Mouse (Mus musculus) left cerebral cortex, adult 2 months (tissue): ENCODE results near the gene Dyrk4. TPM values are rescaled to one million over a fixed set of nuclear protein-coding genes. Genes with fewer than 3 reads are reported as not detected.

Source experiments
- DNase-seq, 2 experiments: peaks; one replicate each; pipeline ENCODE4 v3.0.0; 2021 to 2022; ENCODE audit warnings: low spot score in 2 of 2, mixed read lengths in 1 of 2; ENCODE audit errors: extremely low spot score in 1 of 2
- H3K27ac ChIP-seq: fragments of 200-600 bp; 2 replicates; pipeline ENCODE4 v1.8.1; 2022
- H3K4me3 ChIP-seq: fragments of 200-600 bp; 2 replicates; pipeline ENCODE4 v1.8.1; 2022
- CTCF ChIP-seq: fragments of 200-600 bp; IDR thresholded peaks from 2 replicates; pipeline ENCODE4 v1.8.1; 2022; ENCODE audit warnings: antibody characterized with exemption, mild to moderate bottlenecking, moderate library complexity
- intact Hi-C: fragments of 180-260 bp; cut with DNase I; formaldehyde crosslinking; loops from one replicate; pipeline ENCODE4 v1.15.1; 2025
- long read RNA-seq, 2 experiments: library from polyadenylated mRNA; stranded (forward); transcript quantifications; one replicate each; pipeline ENCODE4 v2.0.0; 2021; ENCODE audit warnings: borderline mapping rate in 2 of 2
- total RNA-seq, 2 experiments: library from RNA; stranded (reverse); gene quantifications; 2 replicates each; pipeline ENCODE4 v1.2.3; 2021

The Dyrk4 gene
- not detected for total RNA-seq
- long read RNA-seq, experiment 1, partial matches to known transcripts: 0 of 1 reads
- long read RNA-seq, experiment 1, other reads (novel, unspliced or antisense): 1 of 1 reads
- long read RNA-seq, experiment 2: 0 reads

- intact Hi-C loops: no loop called here
- DNase-seq: peak in 1 of 2 experiments; percentile 13
- no peak within 1 kb of the TSS for H3K4me3 ChIP-seq
- no peak for TF ChIP-seq CTCF
- H3K27ac ChIP-seq: no peak within 1 kb of the TSS
Measured at GRCm38 (mm10) chr6:126921111-126921881, at the start of gene Dyrk4. Dyrk4 (minus strand) TSS chr6:126921839.

DNA sequence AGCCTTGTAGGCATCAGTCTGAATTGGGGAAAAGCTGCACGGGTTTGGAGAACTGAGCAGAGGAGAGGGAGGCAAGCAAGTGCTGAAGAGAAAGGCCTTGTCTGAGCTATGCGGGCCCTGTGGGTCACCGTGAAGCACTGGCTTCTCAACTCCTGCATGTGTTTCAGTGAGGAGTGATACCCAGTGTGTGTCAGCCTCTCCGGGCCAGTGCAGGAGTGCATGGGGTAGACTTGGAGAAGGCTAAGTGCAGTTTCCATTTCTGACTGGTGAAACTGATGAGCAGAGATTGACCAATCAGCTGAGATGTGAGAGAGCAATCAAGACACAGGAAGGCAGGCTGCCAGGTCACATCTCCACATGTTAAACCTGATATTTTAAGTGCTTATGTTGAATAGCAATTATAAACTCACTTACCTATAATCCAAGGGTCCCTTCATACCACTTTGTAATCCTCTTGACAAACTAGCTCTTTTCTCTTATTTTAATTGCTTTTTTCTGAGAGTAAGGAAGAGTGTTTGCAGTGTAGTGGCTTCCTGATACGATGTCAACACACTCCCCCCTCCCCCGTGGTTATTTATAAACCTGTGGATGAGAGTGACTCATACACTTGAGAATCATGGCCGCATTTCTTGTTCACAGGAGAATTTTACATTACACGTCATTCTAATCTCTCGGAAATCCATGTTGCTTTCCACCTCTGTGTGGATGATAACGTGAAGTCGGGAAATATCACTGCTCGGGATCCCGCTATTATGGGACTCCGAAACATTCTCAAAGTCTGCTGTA is 44.8 kb upstream of the Dyrk4 start:
- DNase-seq: no peak
- Histone ChIP-seq H3K27ac (no peak overlapping the region), H3K4me3 (no peak overlapping the region)
- TF ChIP-seq CTCF: no peak
- intact Hi-C loops: no loop called here

GRCm38 (mm10) chr6:126963426-126963825 is 41.8 kb upstream of the Dyrk4 start:
- no peak for TF ChIP-seq CTCF
- no peak for DNase-seq
- no peak overlapping the region for H3K27ac ChIP-seq
- no peak overlapping the region for H3K4me3 ChIP-seq
- intact Hi-C loops: no loop called here

DNA sequence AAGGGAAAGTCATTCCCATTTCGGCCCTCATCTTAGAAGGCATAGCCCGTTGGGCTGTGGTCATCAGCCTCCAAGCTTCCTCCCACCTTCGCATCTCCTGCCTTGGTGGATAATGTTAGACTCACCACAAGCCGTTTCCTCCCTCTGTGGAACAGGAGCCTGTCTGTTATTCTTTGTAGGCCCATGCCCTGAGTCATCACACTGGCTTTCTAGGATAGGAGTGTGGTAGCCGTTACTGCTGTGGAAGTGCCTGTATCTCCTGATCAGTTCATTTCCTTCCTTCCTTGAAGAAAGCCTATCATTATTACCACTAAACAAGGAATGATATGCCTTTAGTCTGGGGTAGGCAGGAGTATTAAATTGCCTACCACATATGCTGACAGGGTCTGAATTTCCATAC is 41.1 kb upstream of the Dyrk4 start:
- TF ChIP-seq CTCF: no peak
- intact Hi-C loops: no loop called here
- no peak for DNase-seq

GRCm38 (mm10) chr6:126961371-126962018 is 39.9 kb upstream of the Dyrk4 start:
- TF ChIP-seq CTCF: no peak
- Histone ChIP-seq H3K4me3 (no peak overlapping the region), H3K27ac (no peak overlapping the region)
- DNase-seq: no peak
- intact Hi-C loops: no loop called here

More for the DNA sequence above, 41.1 kb upstream of the Dyrk4 start:
- H3K4me3 ChIP-seq: no peak overlapping the region
- no peak overlapping the region for H3K27ac ChIP-seq

GRCm38 (mm10) chr6:126955734-126956133 is 34.1 kb upstream of the Dyrk4 start:
- peak; percentile 91 for TF ChIP-seq CTCF
- intact Hi-C loops: loop anchor here (1.0 to 10.0 kb wide), 3 partner anchors 131 to 491 kb away; partner anchors contain the start of gene Parp11
- Histone ChIP-seq H3K27ac (no peak overlapping the region), H3K4me3 (no peak overlapping the region)
- peak; percentile 72 to 75 for DNase-seq

- Histone ChIP-seq H3K27ac (no peak overlapping the region), H3K4me3 (no peak overlapping the region)
- peak; percentile 74 for TF ChIP-seq CTCF
- intact Hi-C loops: no loop called here
- no peak for DNase-seq
Measured at GRCm38 (mm10) chr6:126948336-126948735, 26.7 kb upstream of the Dyrk4 start.

DNA sequence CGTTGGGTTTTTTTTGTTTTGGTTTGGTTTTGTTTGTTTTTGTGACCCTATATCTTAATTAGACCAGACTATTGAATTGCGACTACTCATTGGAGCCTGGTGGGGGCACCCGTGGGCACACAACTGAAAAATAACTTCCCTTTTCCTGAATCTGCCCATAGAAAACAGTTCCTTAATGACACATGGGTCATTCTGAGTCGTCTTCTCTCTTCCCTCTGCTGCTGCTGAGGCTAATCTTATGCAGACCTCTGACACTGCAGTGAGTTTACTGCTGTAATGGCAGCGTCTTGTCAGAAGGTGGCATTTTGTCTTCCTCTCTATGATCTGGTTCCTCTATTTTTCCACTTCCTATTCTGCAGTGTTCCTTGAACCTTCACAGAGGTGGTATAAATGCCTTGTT is 18.8 kb upstream of the Dyrk4 start:
- intact Hi-C loops: loop anchor here (2.0 kb wide), 1 partner anchor 92 kb away; the partner anchor contains the start of gene Ndufa9
- peak overlapping the region; percentile 93 for H3K4me3 ChIP-seq
- TF ChIP-seq CTCF: peak; percentile 40
- no peak overlapping the region for H3K27ac ChIP-seq
- no peak for DNase-seq

GRCm38 (mm10) chr6:126939487-126940171 is 18.0 kb upstream of the Dyrk4 start, which contains the start of the genes Rad51ap1 and D6Wsu163e:
Rad51ap1 (minus strand) TSS chr6:126939587.
D6Wsu163e (plus strand) TSS chr6:126939962.
- no peak for TF ChIP-seq CTCF
- peak; percentile 96 for DNase-seq
- Histone ChIP-seq H3K4me3 (peak within 1 kb of the TSS; percentile 93), H3K27ac (peak within 1 kb of the TSS; percentile 95)
- intact Hi-C loops: loop anchor here (2.0 to 5.0 kb wide), 3 partner anchors 91 to 437 kb away; partner anchors contain the start of gene Ndufa9

GRCm38 (mm10) chr6:126938853-126939486 is 17.3 kb upstream of the Dyrk4 start:
- TF ChIP-seq CTCF: no peak
- intact Hi-C loops: loop anchor here (2.0 to 5.0 kb wide), 2 partner anchors 146 to 437 kb away; no protein-coding TSS in a partner anchor
- Histone ChIP-seq H3K27ac (no peak overlapping the region), H3K4me3 (peak overlapping the region; percentile 93)
- no peak for DNase-seq
